Mouse (Mus musculus) hindbrain, embryonic 13.5 days (tissue): Measurements from ENCODE around the gene Mxra8. TPM values are rescaled to one million over a fixed set of nuclear protein-coding genes. Genes with fewer than 3 reads are reported as not detected.

Experiments used
- ATAC-seq: fragments of 200-750 bp; cut with Nextera tagmentation; 2 replicates; pipeline ENCODE4 v1.8.0; 2017; ENCODE audit warnings: moderate TSS enrichment; ENCODE audit not compliant: low FRiP score
- H3K27ac ChIP-seq: fragments of 300-500 bp; sonication (generic); 2 replicates; pipeline ENCODE4 v1.5.1; 2015; ENCODE audit warnings: inconsistent platforms, mild to moderate bottlenecking, moderate library complexity
- H3K27me3 ChIP-seq: fragments of 300-500 bp; sonication (generic); 2 replicates; pipeline ENCODE4 v1.6.1; 2015; ENCODE audit warnings: mild to moderate bottlenecking, inconsistent platforms
- H3K36me3 ChIP-seq: fragments of 300-500 bp; sonication (generic); 2 replicates; pipeline ENCODE4 v1.6.1; 2015; ENCODE audit warnings: mild to moderate bottlenecking, inconsistent platforms
- H3K4me1 ChIP-seq: fragments of 300-500 bp; sonication (generic); replicated peaks from 2 replicates; pipeline ENCODE4 v1.6.1; 2015; ENCODE audit warnings: inconsistent platforms
- H3K4me2 ChIP-seq: fragments of 300-500 bp; sonication (generic); 2 replicates; pipeline ENCODE4 v1.6.1; 2015; ENCODE audit warnings: inconsistent platforms, mild to moderate bottlenecking, moderate library complexity
- H3K4me3 ChIP-seq: fragments of 300-500 bp; sonication (generic); 2 replicates; pipeline ENCODE4 v1.5.1; 2015; ENCODE audit warnings: mild to moderate bottlenecking, inconsistent platforms
- H3K9ac ChIP-seq: fragments of 300-500 bp; sonication (generic); 2 replicates; pipeline ENCODE4 v1.6.1; 2015; ENCODE audit warnings: mild to moderate bottlenecking, inconsistent platforms
- H3K9me3 ChIP-seq: fragments of 300-500 bp; sonication (generic); 2 replicates; pipeline ENCODE4 v1.6.1; 2016; ENCODE audit warnings: inconsistent platforms
- WGBS: fragments of 180-500 bp; shearing (Covaris S2); methylation state at CpG from one replicate; pipeline ENCODE4 v1.1.7; 2015; 5-methylcytosine and 5-hydroxymethylcytosine counted together
- microRNA-seq: library from miRNA; unstranded; fragments of <30 nt; microRNA quantifications from one replicate; pipeline ENCODE4, GENCODE M21; 2016
- polyA plus RNA-seq: library from polyadenylated mRNA; unstranded; fragments of >200 nt; fragmentation: Nextera tagmentation; extraction: Ambion mirVana; gene quantifications from 2 replicates; pipeline ENCODE4 v1.2.1, GENCODE M21; 2015

The Mxra8 gene
- polyA plus RNA-seq, 1 experiment from 2014 or later: 30.8 TPM

- H3K36me3 ChIP-seq: peaks cover 72% of the 10 kb centered on the region
- no peak overlapping the region for H3K9ac ChIP-seq
- H3K4me1 ChIP-seq: peaks cover 19% of the 10 kb centered on the region
- H3K27me3 ChIP-seq: no peaks in the 10 kb centered on the region
- no peak for ATAC-seq
- no peaks in the 10 kb centered on the region for H3K9me3 ChIP-seq
- 94% methylated on average over 5 of the region's 5 CpGs for WGBS
- no peak overlapping the region for H3K4me3 ChIP-seq
- H3K27ac ChIP-seq: no peak overlapping the region
- H3K4me2 ChIP-seq: no peak overlapping the region
Measured at GRCm38 (mm10) chr4:155886330-155886729, 46.9 kb downstream of the Mxra8 start.

GRCm38 (mm10) chr4:155887674-155888073 is 48.2 kb downstream of the Mxra8 start:
- WGBS: 90% methylated on average over 10 of the region's 10 CpGs
- Histone ChIP-seq H3K4me1 (peaks cover 21% of the 10 kb centered on the region), H3K36me3 (peaks cover 69% of the 10 kb centered on the region), H3K4me3 (no peak overlapping the region), H3K9ac (no peak overlapping the region), H3K27me3 (no peaks in the 10 kb centered on the region), H3K27ac (no peak overlapping the region), H3K4me2 (no peak overlapping the region), H3K9me3 (no peaks in the 10 kb centered on the region)
- ATAC-seq: no peak

DNA sequence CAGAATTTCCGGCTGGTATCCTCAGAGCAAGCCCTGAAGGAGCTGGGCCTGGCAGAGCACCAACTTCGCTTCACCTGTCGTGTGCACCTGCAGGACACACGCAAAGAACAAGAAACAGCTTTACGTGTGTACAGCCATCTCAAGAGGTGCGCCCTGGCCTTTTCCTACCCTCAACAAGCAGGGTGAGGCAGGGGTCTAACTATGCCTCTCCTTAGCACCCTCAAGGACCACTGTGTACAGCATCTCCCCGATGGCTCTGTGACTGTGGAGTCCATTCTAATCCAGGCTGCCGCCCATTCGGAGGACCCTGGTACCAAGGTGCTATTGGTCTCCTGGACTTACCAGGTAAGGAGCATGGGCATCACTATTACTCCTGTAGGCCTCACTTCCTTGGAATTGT is 48.7 kb downstream of the Mxra8 start:
- no peak for ATAC-seq
- no peaks in the 10 kb centered on the region for H3K9me3 ChIP-seq
- 93% methylated on average over 9 of the region's 9 CpGs for WGBS
- H3K27me3 ChIP-seq: no peaks in the 10 kb centered on the region
- H3K4me3 ChIP-seq: no peak overlapping the region
- peaks cover 26% of the 10 kb centered on the region for H3K4me1 ChIP-seq
- peaks cover 64% of the 10 kb centered on the region for H3K36me3 ChIP-seq
- H3K27ac ChIP-seq: no peak overlapping the region
- H3K4me2 ChIP-seq: no peak overlapping the region
- no peak overlapping the region for H3K9ac ChIP-seq

GRCm38 (mm10) chr4:155889316-155889715 is 49.8 kb downstream of the Mxra8 start:
- Histone ChIP-seq H3K9me3 (no peaks in the 10 kb centered on the region), H3K9ac (no peak overlapping the region)

DNA sequence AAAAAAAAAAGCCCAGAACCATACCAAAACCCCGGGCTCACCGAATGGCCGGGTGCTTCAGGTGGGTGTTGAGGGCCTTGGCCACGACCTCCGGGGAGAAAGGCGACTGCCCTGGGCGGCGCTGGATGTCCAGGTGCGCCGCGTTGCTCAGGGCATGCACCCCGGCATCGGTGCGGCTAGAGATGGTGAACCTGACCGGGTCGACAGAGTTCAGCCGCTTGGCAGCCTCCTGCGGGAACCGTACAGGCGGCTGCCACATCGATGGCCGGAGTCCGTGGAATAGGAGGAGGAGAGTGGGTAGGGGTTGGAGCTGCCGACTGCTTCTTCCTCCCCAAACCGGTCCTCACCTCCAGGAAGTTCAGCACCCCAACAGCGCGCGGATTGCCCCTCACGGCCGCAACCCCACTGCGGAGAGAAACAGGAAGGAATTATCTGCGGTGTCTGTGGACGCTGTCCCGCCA is 51.6 kb downstream of the Mxra8 start:
- H3K4me2 ChIP-seq: peak overlapping the region; percentile 99
- peak overlapping the region; percentile 69; the same call in 1 of the 2 replicates for H3K27ac ChIP-seq
- H3K4me1 ChIP-seq: peaks cover 55% of the 10 kb centered on the region
- peak overlapping the region; percentile 93 for H3K4me3 ChIP-seq
- peaks cover 48% of the 10 kb centered on the region for H3K36me3 ChIP-seq
- peak; percentile 4; the same call in 1 of the 2 replicates for ATAC-seq
- H3K9me3 ChIP-seq: no peaks in the 10 kb centered on the region
- under 1% methylated on average over 34 of the region's 34 CpGs for WGBS
- H3K9ac ChIP-seq: peak overlapping the region; percentile 98
- no peaks in the 10 kb centered on the region for H3K27me3 ChIP-seq

More at GRCm38 (mm10) chr4:155889316-155889715, 49.8 kb downstream of the Mxra8 start:
- WGBS: 87% methylated on average over 5 of the region's 5 CpGs
- Histone ChIP-seq H3K27ac (no peak overlapping the region), H3K4me2 (no peak overlapping the region), H3K36me3 (peaks cover 56% of the 10 kb centered on the region), H3K4me3 (no peak overlapping the region), H3K4me1 (peaks cover 37% of the 10 kb centered on the region), H3K27me3 (no peaks in the 10 kb centered on the region)
- no peak for ATAC-seq

GRCm38 (mm10) chr4:155891551-155892001 is 52.1 kb downstream of the Mxra8 start, which contains the start of the genes Pusl1 and Acap3:
Gene Pusl1, minus strand, starts transcription at chr4:155891781.
Gene Acap3, plus strand, starts transcription at chr4:155891822.
- peaks cover 48% of the 10 kb centered on the region for H3K36me3 ChIP-seq
- H3K9me3 ChIP-seq: no peaks in the 10 kb centered on the region
- ATAC-seq: peak; percentile 84
- H3K4me3 ChIP-seq: peak within 1 kb of the TSS; percentile 93
- under 1% methylated on average over 52 of the region's 52 CpGs for WGBS
- H3K4me2 ChIP-seq: peak within 1 kb of the TSS; percentile 99
- H3K27ac ChIP-seq: peak within 1 kb of the TSS; percentile 99
- peaks cover 58% of the 10 kb centered on the region for H3K4me1 ChIP-seq
- H3K9ac ChIP-seq: peak within 1 kb of the TSS; percentile 98
- H3K27me3 ChIP-seq: no peaks in the 10 kb centered on the region

DNA sequence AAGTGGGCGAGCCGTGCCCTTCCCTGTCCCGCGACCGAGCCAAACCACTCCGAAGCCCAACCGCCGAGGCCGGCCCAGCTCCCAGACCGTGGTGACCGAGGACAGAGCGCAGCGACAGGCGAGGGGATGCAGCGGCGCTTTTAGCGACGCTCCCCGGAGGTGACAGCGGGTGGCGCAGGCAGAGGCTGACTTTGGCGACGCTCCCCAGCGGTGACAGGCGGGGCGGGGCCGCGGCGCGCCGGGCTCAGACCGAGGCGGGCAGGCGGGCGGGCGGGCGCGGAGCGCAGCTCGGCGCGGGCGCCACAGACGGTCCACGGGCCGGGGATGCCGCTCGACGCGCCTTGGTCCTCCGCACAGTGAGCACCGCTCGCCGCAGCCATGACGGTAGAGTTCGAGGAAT is 52.5 kb downstream of the Mxra8 start:
- H3K27ac ChIP-seq: peak overlapping the region; percentile 99
- ATAC-seq: peak; percentile 91
- H3K9me3 ChIP-seq: no peaks in the 10 kb centered on the region
- H3K4me1 ChIP-seq: peaks cover 58% of the 10 kb centered on the region
- peak overlapping the region; percentile 93 for H3K4me3 ChIP-seq
- no peaks in the 10 kb centered on the region for H3K27me3 ChIP-seq
- peaks cover 48% of the 10 kb centered on the region for H3K36me3 ChIP-seq
- peak overlapping the region; percentile 98 for H3K9ac ChIP-seq
- under 1% methylated on average over 54 of the region's 56 CpGs for WGBS
- H3K4me2 ChIP-seq: peak overlapping the region; percentile 99

DNA sequence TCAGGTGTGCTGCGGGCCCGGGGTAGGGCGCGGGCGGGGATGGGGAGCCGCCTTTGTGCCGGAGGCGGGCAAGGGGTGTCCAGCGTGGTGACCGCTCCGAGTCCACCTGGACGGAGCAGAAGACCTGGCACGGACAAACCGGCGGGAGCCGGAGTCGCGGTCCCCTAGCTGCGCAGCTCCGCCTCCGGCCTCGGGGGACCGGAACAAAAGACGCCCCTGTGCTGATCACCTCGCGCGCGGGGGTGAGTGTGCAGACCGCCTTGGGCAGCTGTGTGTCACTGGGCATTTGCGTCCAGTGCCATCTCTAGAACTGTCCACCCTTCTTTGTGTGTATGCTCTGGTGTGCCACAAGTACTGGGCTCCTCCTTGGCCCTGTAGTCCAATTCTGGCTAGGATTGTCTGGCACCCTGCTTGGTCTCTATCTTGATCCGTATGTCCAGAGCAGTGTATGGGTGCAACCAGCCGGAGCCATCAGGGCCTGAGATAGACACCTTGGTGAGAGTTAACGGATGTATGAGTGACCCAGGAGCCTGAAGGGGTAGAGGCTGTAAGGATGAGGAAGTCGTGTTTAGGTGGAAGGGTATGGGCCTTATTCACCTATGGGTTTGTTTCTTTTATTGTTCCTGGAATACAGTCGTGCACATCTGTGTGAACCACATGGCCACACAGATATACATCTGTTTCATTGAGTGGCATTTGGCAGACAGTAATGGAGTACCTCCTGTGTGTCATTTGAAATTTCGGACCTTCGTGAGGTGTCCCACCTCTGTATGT is 53.1 kb downstream of the Mxra8 start:
- H3K9ac ChIP-seq: peak overlapping the region; percentile 98

GRCm38 (mm10) chr4:155893212-155893690 is 53.8 kb downstream of the Mxra8 start:
- H3K4me3 ChIP-seq: peak overlapping the region; percentile 93
- H3K36me3 ChIP-seq: peaks cover 42% of the 10 kb centered on the region
- no peaks in the 10 kb centered on the region for H3K9me3 ChIP-seq
- peaks cover 58% of the 10 kb centered on the region for H3K4me1 ChIP-seq
- 70% methylated on average over 8 of the region's 8 CpGs for WGBS
- H3K4me2 ChIP-seq: peak overlapping the region; percentile 99
- ATAC-seq: no peak
- H3K27ac ChIP-seq: no peak overlapping the region
- no peaks in the 10 kb centered on the region for H3K27me3 ChIP-seq
- H3K9ac ChIP-seq: peak overlapping the region; percentile 98

More for the DNA sequence above, 53.1 kb downstream of the Mxra8 start:
- Histone ChIP-seq H3K9me3 (no peaks in the 10 kb centered on the region), H3K4me3 (peak overlapping the region; percentile 93), H3K4me2 (peak overlapping the region; percentile 99), H3K27ac (peak overlapping the region; percentile 99), H3K36me3 (peaks cover 44% of the 10 kb centered on the region), H3K27me3 (no peaks in the 10 kb centered on the region), H3K4me1 (peaks cover 58% of the 10 kb centered on the region)
- ATAC-seq: peak; percentile 65
- WGBS: 5% methylated on average over 35 of the region's 37 CpGs

Small RNA genes within 50 kb of the gene (microRNA-seq; reads per million reads assigned to microRNA genes)
- not detected for gene Gm27743

Other genes starting within 250 kb of the Mxra8 start
- gene Slc35e2, start 238.3 kb upstream of the Mxra8 start, polyA plus RNA-seq: 15.1 and 15.9 TPM in 2 replicates
- gene Cdk11b, start 214.8 kb upstream of the Mxra8 start, polyA plus RNA-seq: 65.2 and 65.8 TPM in 2 replicates
- not detected in 2 replicates for gene Gm10563, start 194.3 kb upstream of the Mxra8 start, polyA plus RNA-seq
- gene Mmp23, start 186.3 kb upstream of the Mxra8 start, polyA plus RNA-seq: 3.9 and 4.5 TPM in 2 replicates
- 39.4 and 40.3 TPM in 2 replicates for gene Mib2, start 170.5 kb upstream of the Mxra8 start, polyA plus RNA-seq
- gene Fndc10, start 145.3 kb upstream of the Mxra8 start, polyA plus RNA-seq: 7.5 and 7.9 TPM in 2 replicates
- gene Ssu72, start 134.9 kb upstream of the Mxra8 start, polyA plus RNA-seq: 171 and 177 TPM in 2 replicates
- gene Tmem240, start 104.9 kb upstream of the Mxra8 start, polyA plus RNA-seq: 11.6 and 12.0 TPM in 2 replicates
- gene Atad3a, start 78.6 kb upstream of the Mxra8 start, polyA plus RNA-seq: 78.1 and 82.3 TPM in 2 replicates
- gene Vwa1, start 65.0 kb upstream of the Mxra8 start, polyA plus RNA-seq: 23.2 and 24.4 TPM in 2 replicates
- gene Tmem88b, start 53.8 kb upstream of the Mxra8 start, polyA plus RNA-seq: 0.49 and 0.62 TPM in 2 replicates
- not detected in 2 replicates for gene Ankrd65, start 49.2 kb upstream of the Mxra8 start, polyA plus RNA-seq
- gene Mrpl20, start 36.8 kb upstream of the Mxra8 start, polyA plus RNA-seq: 253 and 261 TPM in 2 replicates
- gene Ccnl2, start 27.2 kb upstream of the Mxra8 start, polyA plus RNA-seq: 171 and 173 TPM in 2 replicates
- 142 and 148 TPM in 2 replicates for gene Aurkaip1, start 8.4 kb upstream of the Mxra8 start, polyA plus RNA-seq
- 7.8 and 8.5 TPM in 2 replicates for gene Dvl1, start 7.7 kb downstream of the Mxra8 start, polyA plus RNA-seq
- gene Tas1r3, start 23.7 kb downstream of the Mxra8 start, polyA plus RNA-seq: 0.47 and 0.57 TPM in 2 replicates
- 23.3 and 24.1 TPM in 2 replicates for gene Cptp, start 29.8 kb downstream of the Mxra8 start, polyA plus RNA-seq
- 74.8 and 79.2 TPM in 2 replicates for gene Ints11, start 29.9 kb downstream of the Mxra8 start, polyA plus RNA-seq
- gene Pusl1, start 52.1 kb downstream of the Mxra8 start, polyA plus RNA-seq: 52.6 and 54.8 TPM in 2 replicates
- 71.0 and 77.0 TPM in 2 replicates for gene Acap3, start 52.1 kb downstream of the Mxra8 start, polyA plus RNA-seq
- gene Ube2j2, start 104.2 kb downstream of the Mxra8 start, polyA plus RNA-seq: 123 and 127 TPM in 2 replicates
- 9.2 and 12.3 TPM in 2 replicates for gene C1qtnf12, start 122.6 kb downstream of the Mxra8 start, polyA plus RNA-seq
- 26.6 and 27.6 TPM in 2 replicates for gene B3galt6, start 153.0 kb downstream of the Mxra8 start, polyA plus RNA-seq
- gene Sdf4, start 153.2 kb downstream of the Mxra8 start, polyA plus RNA-seq: 126 and 127 TPM in 2 replicates
- gene Tnfrsf4, start 174.2 kb downstream of the Mxra8 start, polyA plus RNA-seq: 0.55 and 1.0 TPM in 2 replicates
- 2.3 and 2.9 TPM in 2 replicates for gene Tnfrsf18, start 186.5 kb downstream of the Mxra8 start, polyA plus RNA-seq
- not detected in 2 replicates for gene Ttll10, start 219.7 kb downstream of the Mxra8 start, polyA plus RNA-seq